In the genomic region with DNA sequence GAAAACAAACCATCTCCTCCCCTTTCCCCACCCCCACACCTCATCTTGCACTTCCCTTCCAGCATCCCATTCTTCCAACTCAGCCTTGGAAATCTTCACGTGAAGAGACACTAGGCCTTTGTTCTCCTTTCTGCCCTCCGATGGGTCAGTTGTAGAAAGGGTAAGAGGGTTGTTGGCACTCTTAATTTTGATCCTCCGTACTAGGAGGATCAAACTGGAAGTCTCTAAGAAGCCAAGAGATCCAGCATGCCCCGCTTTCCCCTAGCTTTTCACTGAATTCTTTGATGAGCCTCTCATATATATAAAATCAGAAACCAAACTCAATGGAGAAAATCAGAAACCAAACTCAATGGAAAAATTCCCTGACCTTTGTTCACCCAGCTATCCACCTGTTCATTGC, we compare ENCODE assay signal across 29 mouse cellular contexts. TPM values are rescaled to one million over a fixed set of nuclear protein-coding genes. Genes with fewer than 3 reads are reported as not detected.
DNase-seq lines count a peak whose midpoint lies in the region; ATAC-seq and TF ChIP-seq lines count a peak whose summit lies in the region.
"Had no signal": no experiment of that assay in that cellular context is flagged by ENCODE, and none has a peak within 500 bp of the region (broad histone marks: within the 10 kb centered on the region; RNA-seq: fewer than 3 reads in every experiment).

No protein-coding gene starts in this region.

- DNase-seq in forebrain, embryonic 10.5 days (ENCODE audit: extremely low spot score, low spot score), result no peak
- DNase-seq in forebrain, postnatal 0 days, result no peak
- DNase-seq in midbrain, embryonic 11.5 days (ENCODE audit: low spot score, missing footprints), result peak; percentile 53
- no peak for DNase-seq in midbrain, postnatal 0 days (ENCODE audit: low spot score)
- peak; percentile 35 for DNase-seq in forebrain, embryonic 14.5 days (ENCODE audit: low spot score)
- DNase-seq in heart, adult 8-10 months (ENCODE audit: low spot score), result no peak
- DNase-seq in lung, adult 2 months, result no peak
- DNase-seq: adrenal gland, adult 2 months; adrenal gland, postnatal 14 days; cerebellum, adult 11-12 months; cerebellum, adult 9-10 months; cerebellum, postnatal 14 days; gastrocnemius, postnatal 25 days; heart, adult 18-20 months; heart, postnatal 14 days; heart, postnatal 4 days had no signal

- H3K9ac ChIP-seq in forebrain, postnatal 0 days, result no peak overlapping the region
- no peak overlapping the region for H3K9ac ChIP-seq in midbrain, embryonic 11.5 days (ENCODE audit: low read length)
- no peak overlapping the region for H3K9ac ChIP-seq in midbrain, postnatal 0 days (replicated peaks; ENCODE audit: low read length, poor library complexity, severe bottlenecking)
- no peak overlapping the region for H3K9ac ChIP-seq in forebrain, embryonic 14.5 days (ENCODE audit: low read length)
- H3K9ac ChIP-seq: heart, embryonic 13.5 days; hindbrain, embryonic 14.5 days had no signal

- H3K4me3 ChIP-seq in forebrain, embryonic 10.5 days, result no peak overlapping the region
- no peak overlapping the region for H3K4me3 ChIP-seq in forebrain, postnatal 0 days (ENCODE audit: low read depth, low read length)
- no peak overlapping the region for H3K4me3 ChIP-seq in midbrain, embryonic 11.5 days (ENCODE audit: low read depth, low read length)
- H3K4me3 ChIP-seq in midbrain, postnatal 0 days (ENCODE audit: low read depth, low read length), result no peak overlapping the region
- no peak overlapping the region for H3K4me3 ChIP-seq in forebrain, embryonic 14.5 days (ENCODE audit: low read depth, low read length)
- H3K4me3 ChIP-seq in lung, adult 2 months (replicated peaks; ENCODE audit: extremely low read depth, low read depth, low read length), result no peak overlapping the region
- H3K4me3 ChIP-seq: heart, embryonic 10.5 days; heart, embryonic 13.5 days had no signal

- no peaks in the 10 kb centered on the region for H3K27me3 ChIP-seq in forebrain, embryonic 10.5 days (ENCODE audit: poor library complexity, severe bottlenecking)
- H3K27me3 ChIP-seq in forebrain, postnatal 0 days (ENCODE audit: insufficient read depth, low read length), result no peaks in the 10 kb centered on the region
- H3K27me3 ChIP-seq in midbrain, embryonic 11.5 days (ENCODE audit: control insufficient read depth, insufficient read depth, low read length), result no peaks in the 10 kb centered on the region
- H3K27me3 ChIP-seq in midbrain, postnatal 0 days (ENCODE audit: insufficient read depth, low read length), result no peaks in the 10 kb centered on the region
- H3K27me3 ChIP-seq in forebrain, embryonic 14.5 days (replicated peaks; ENCODE audit: control insufficient read depth, insufficient read depth, low read length), result no peaks in the 10 kb centered on the region
- H3K27me3 ChIP-seq: heart, embryonic 13.5 days; Patski had no signal

- no peak for TF ChIP-seq CTCF in forebrain, postnatal 0 days (IDR thresholded peaks at IDR 0.05; ENCODE audit: low read depth)
- TF ChIP-seq CTCF in midbrain, postnatal 0 days (IDR thresholded peaks at IDR 0.05), result no peak
- no peak for TF ChIP-seq CTCF in lung, adult 2 months (IDR thresholded peaks at IDR 0.05; ENCODE audit: insufficient read depth, low read length)

- 44% methylated on average over 4 of the region's 4 CpGs for WGBS in forebrain, embryonic 10.5 days
- 16% methylated on average over 4 of the region's 4 CpGs for WGBS in forebrain, postnatal 0 days
- WGBS in midbrain, embryonic 11.5 days, result 47% methylated on average over 4 of the region's 4 CpGs
- 43% methylated on average over 4 of the region's 4 CpGs for WGBS in midbrain, postnatal 0 days
- WGBS in forebrain, embryonic 14.5 days, result 18% methylated on average over 4 of the region's 4 CpGs
- WGBS in lung, adult 2 months, result 66% methylated on average over 4 of the region's 4 CpGs

- peak overlapping the region; percentile 79 for H3K27ac ChIP-seq in forebrain, embryonic 10.5 days
- H3K27ac ChIP-seq in forebrain, postnatal 0 days (ENCODE audit: low read depth, low read length), result no peak overlapping the region
- H3K27ac ChIP-seq in midbrain, embryonic 11.5 days (ENCODE audit: low read depth, low read length), result no peak overlapping the region
- H3K27ac ChIP-seq in midbrain, postnatal 0 days (ENCODE audit: low read depth, low read length), result no peak overlapping the region
- H3K27ac ChIP-seq in forebrain, embryonic 14.5 days (ENCODE audit: low read depth, low read length), result no peak overlapping the region
- H3K27ac ChIP-seq: heart, embryonic 10.5 days; heart, embryonic 13.5 days; hindbrain, embryonic 14.5 days; hindbrain, postnatal 0 days had no signal

- H3K4me1 ChIP-seq in forebrain, embryonic 10.5 days, result peaks cover 25% of the 10 kb centered on the region
- H3K4me1 ChIP-seq in forebrain, postnatal 0 days (ENCODE audit: insufficient read depth), result no peaks in the 10 kb centered on the region
- peaks cover 3% of the 10 kb centered on the region for H3K4me1 ChIP-seq in midbrain, embryonic 11.5 days (ENCODE audit: control insufficient read depth, insufficient read depth, low read length)
- no peaks in the 10 kb centered on the region for H3K4me1 ChIP-seq in midbrain, postnatal 0 days (ENCODE audit: insufficient read depth, low read length)
- H3K4me1 ChIP-seq in forebrain, embryonic 14.5 days (ENCODE audit: control insufficient read depth, insufficient read depth, low read length), result peaks cover 5% of the 10 kb centered on the region; the same call in 1 of the 2 replicates
- no peaks in the 10 kb centered on the region for H3K4me1 ChIP-seq in lung, adult 2 months (ENCODE audit: control insufficient read depth, insufficient read depth, low read length)

- H3K4me2 ChIP-seq in forebrain, postnatal 0 days (ENCODE audit: low read depth), result no peak overlapping the region
- H3K4me2 ChIP-seq in midbrain, embryonic 11.5 days, result no peak overlapping the region
- H3K4me2 ChIP-seq in midbrain, postnatal 0 days (ENCODE audit: low read depth, low read length, poor library complexity, severe bottlenecking), result no peak overlapping the region
- H3K4me2 ChIP-seq in forebrain, embryonic 14.5 days (ENCODE audit: low read length), result no peak overlapping the region
- H3K4me2 ChIP-seq: heart, embryonic 13.5 days; hindbrain, embryonic 14.5 days had no signal

- peaks cover under 1% of the 10 kb centered on the region; the same call in 1 of the 2 replicates for H3K36me3 ChIP-seq in forebrain, embryonic 10.5 days (replicated peaks)
- H3K36me3 ChIP-seq in forebrain, postnatal 0 days (ENCODE audit: insufficient read depth), result no peaks in the 10 kb centered on the region
- no peaks in the 10 kb centered on the region for H3K36me3 ChIP-seq in midbrain, embryonic 11.5 days (ENCODE audit: control insufficient read depth, insufficient read depth, low read length)
- H3K36me3 ChIP-seq in midbrain, postnatal 0 days (ENCODE audit: insufficient read depth, low read length), result no peaks in the 10 kb centered on the region
- H3K36me3 ChIP-seq in forebrain, embryonic 14.5 days (ENCODE audit: control insufficient read depth, insufficient read depth, low read length), result no peaks in the 10 kb centered on the region
- H3K36me3 ChIP-seq: heart, embryonic 10.5 days; heart, embryonic 13.5 days had no signal

- ATAC-seq in forebrain, postnatal 0 days, result no peak
- ATAC-seq in midbrain, embryonic 11.5 days (ENCODE audit: low FRiP score), result no peak
- no peak for ATAC-seq in midbrain, postnatal 0 days (ENCODE audit: low FRiP score)
- ATAC-seq in forebrain, embryonic 14.5 days, result no peak
- ATAC-seq in activated CD4-positive, CD25-positive, alpha-beta regulatory T cell, adult 4 months, result no peak
- ATAC-seq: hindbrain, postnatal 0 days; inflammation-experienced regulatory T-cells, adult 6 months; intestine, embryonic 16.5 days; Patski had no signal

- no peaks in the 10 kb centered on the region for H3K9me3 ChIP-seq in forebrain, embryonic 10.5 days
- no peaks in the 10 kb centered on the region for H3K9me3 ChIP-seq in forebrain, postnatal 0 days (ENCODE audit: low read length)
- H3K9me3 ChIP-seq in midbrain, embryonic 11.5 days (ENCODE audit: control insufficient read depth, low read length), result no peaks in the 10 kb centered on the region
- H3K9me3 ChIP-seq in midbrain, postnatal 0 days (ENCODE audit: low read length), result no peaks in the 10 kb centered on the region
- H3K9me3 ChIP-seq in forebrain, embryonic 14.5 days (replicated peaks; ENCODE audit: control insufficient read depth, low read length), result no peaks in the 10 kb centered on the region
- H3K9me3 ChIP-seq: heart, embryonic 10.5 days; heart, embryonic 13.5 days had no signal

- no peak for TF ChIP-seq POLR2A in lung, adult 2 months (IDR thresholded peaks at IDR 0.05; ENCODE audit: borderline replicate concordance, extremely low read depth, low read depth, low read length)

RNA-seq across cellular contexts. Expression of a gene that starts 3.4 kb away (rescaled TPM):
- polyA plus RNA-seq in forebrain, embryonic 10.5 days (2016; fragmentation: Nextera tagmentation; extraction: Ambion mirVana), result 310 and 324 TPM in 2 replicates
- 11.0 and 13.7 TPM in 2 replicates for total RNA-seq in forebrain, postnatal 0 days (2014; rRNA removed)
- polyA plus RNA-seq in forebrain, postnatal 0 days (2015; fragmentation: Nextera tagmentation; extraction: Ambion mirVana), result 11.3 and 12.6 TPM in 2 replicates
- polyA plus RNA-seq in midbrain, embryonic 11.5 days (2014; fragmentation: Nextera tagmentation; extraction: Ambion mirVana), result 195 and 210 TPM in 2 replicates
- total RNA-seq in midbrain, postnatal 0 days (2014; rRNA removed), result 8.4 and 10.1 TPM in 2 replicates
- polyA plus RNA-seq in midbrain, postnatal 0 days (2015; fragmentation: Nextera tagmentation; extraction: Ambion mirVana), result 6.3 and 8.0 TPM in 2 replicates
- polyA plus RNA-seq in forebrain, embryonic 14.5 days (2014; fragmentation: Nextera tagmentation; extraction: Ambion mirVana), result 64.0 and 79.4 TPM in 2 replicates
- 1 to 10 TPM; 3.2 to 4.3 (median 3.9) TPM for total RNA-seq in heart, adult 8-10 months (2022)
- 8.0 and 15.7 TPM in 2 replicates for polyA plus RNA-seq in lung, adult 2 months (2012; rRNA removed)
- polyA plus RNA-seq in activated CD4-positive, CD25-positive, alpha-beta regulatory T cell, adult 4 months (2017; shearing (Covaris generic)), result 10 to 100 TPM; 61.0 to 98.8 TPM

RNA-seq across cellular contexts. Expression of a gene that starts 33.1 kb away (rescaled TPM):
- polyA plus RNA-seq in forebrain, embryonic 10.5 days (2016; fragmentation: Nextera tagmentation; extraction: Ambion mirVana), result 0.16 and 0.17 TPM in 2 replicates
- not detected in 2 replicates for total RNA-seq in forebrain, postnatal 0 days (2014; rRNA removed)
- polyA plus RNA-seq in forebrain, postnatal 0 days (2015; fragmentation: Nextera tagmentation; extraction: Ambion mirVana), result not detected in 2 replicates
- polyA plus RNA-seq in midbrain, embryonic 11.5 days (2014; fragmentation: Nextera tagmentation; extraction: Ambion mirVana), result 0.14 TPM in 1 of 2 replicates, not detected in the other
- total RNA-seq in midbrain, postnatal 0 days (2014; rRNA removed), result 0.38 TPM in 1 of 2 replicates, not detected in the other
- 0.31 TPM in 1 of 2 replicates, not detected in the other for polyA plus RNA-seq in midbrain, postnatal 0 days (2015; fragmentation: Nextera tagmentation; extraction: Ambion mirVana)
- not detected in 2 replicates for polyA plus RNA-seq in forebrain, embryonic 14.5 days (2014; fragmentation: Nextera tagmentation; extraction: Ambion mirVana)
- total RNA-seq in heart, adult 8-10 months (2022), result not detected
- polyA plus RNA-seq in lung, adult 2 months (2012; rRNA removed), result not detected in 2 replicates
- not detected for polyA plus RNA-seq in activated CD4-positive, CD25-positive, alpha-beta regulatory T cell, adult 4 months (2017; shearing (Covaris generic))
- total RNA-seq: adrenal gland, adult 2 months; adrenal gland, postnatal 14 days; gastrocnemius, adult 8-10 months; gastrocnemius, postnatal 25 days; heart, adult 18-20 months; heart, postnatal 14 days; hindbrain, postnatal 0 days had no signal
- polyA plus RNA-seq: adrenal gland, adult 2 months; embryonic facial prominence, embryonic 11.5 days; embryonic facial prominence, embryonic 14.5 days; gonadal fat pad, adult 2 months; heart, embryonic 10.5 days; heart, embryonic 13.5 days; hindbrain, embryonic 11.5 days; hindbrain, embryonic 14.5 days; intestine, embryonic 16.5 days; Patski had no signal

Comparison
In these comparisons a context has a peak if more than half of its experiments do, and no peak if none do; other contexts are left out.
1. DNase-seq: peak in midbrain, embryonic 11.5 days (single experiment) and forebrain, embryonic 14.5 days (single experiment); none in forebrain, embryonic 10.5 days (single experiment), forebrain, postnatal 0 days (single experiment), midbrain, postnatal 0 days (single experiment), heart, adult 8-10 months (single experiment) and lung, adult 2 months (single experiment).